Mouse (Mus musculus) hindbrain, embryonic 11.5 days (tissue): Measurements from ENCODE around the gene Abca3. TPM values are rescaled to one million over a fixed set of nuclear protein-coding genes. Genes with fewer than 3 reads are reported as not detected.
A peak's percentile ranks its signal among the peaks of the same experiment; 100 is the strongest.
"Not testable (repeated sequence)": the region's sequence is repeated elsewhere in the genome, so short reads cannot be mapped to it uniquely, and the experiment has no call there.

Experiments
- ATAC-seq: fragments of 200-750 bp; cut with Nextera tagmentation; 2 replicates; pipeline ENCODE4 v1.8.0; 2017; ENCODE audit warnings: mild to moderate bottlenecking, moderate TSS enrichment, moderate library complexity; ENCODE audit not compliant: low FRiP score
- DNase-seq: peaks from one replicate; pipeline ENCODE4 v3.0.0-alpha.2; 2015; ENCODE audit warnings: low spot score
- H3K27ac ChIP-seq: fragments of 300-500 bp; sonication (generic); 2 replicates; pipeline ENCODE4 v1.5.1; 2014; ENCODE audit warnings: mild to moderate bottlenecking, low read depth, low read length
- H3K27me3 ChIP-seq: fragments of 300-500 bp; sonication (generic); 2 replicates; pipeline ENCODE4 v1.6.1; 2014; ENCODE audit warnings: mild to moderate bottlenecking, low read length, moderate library complexity, mixed read lengths; ENCODE audit not compliant: control insufficient read depth, insufficient read depth
- H3K36me3 ChIP-seq: fragments of 300-500 bp; sonication (generic); 2 replicates; pipeline ENCODE4 v1.6.1; 2014; ENCODE audit warnings: mild to moderate bottlenecking, low read length, moderate library complexity, mixed read lengths; ENCODE audit not compliant: control insufficient read depth, insufficient read depth
- H3K4me1 ChIP-seq: fragments of 300-500 bp; sonication (generic); replicated peaks from 2 replicates; pipeline ENCODE4 v1.6.1; 2014; ENCODE audit warnings: low read length, mixed read lengths; ENCODE audit not compliant: control insufficient read depth, insufficient read depth
- H3K4me2 ChIP-seq: fragments of 300-500 bp; sonication (generic); replicated peaks from 2 replicates; pipeline ENCODE4 v1.6.1; 2014; ENCODE audit warnings: mild to moderate bottlenecking, low read depth, low read length
- H3K4me3 ChIP-seq: fragments of 300-500 bp; sonication (generic); 2 replicates; pipeline ENCODE4 v1.5.1; 2014; ENCODE audit warnings: low read depth, low read length
- H3K9ac ChIP-seq: fragments of 300-500 bp; sonication (generic); 2 replicates; pipeline ENCODE4 v1.6.1; 2014; ENCODE audit warnings: low read depth, low read length
- H3K9me3 ChIP-seq: fragments of 300-500 bp; sonication (generic); 2 replicates; pipeline ENCODE4 v1.6.1; 2016; ENCODE audit warnings: low read length; ENCODE audit not compliant: control insufficient read depth
- WGBS: fragments of 180-500 bp; shearing (Covaris S2); extraction: QIAGEN DNeasy Blood & Tissue Kit; methylation state at CpG from one replicate; pipeline ENCODE4 v1.1.7; 2014; 5-methylcytosine and 5-hydroxymethylcytosine counted together
- polyA plus RNA-seq: library from polyadenylated mRNA; unstranded; fragments of >200 nt; fragmentation: Nextera tagmentation; extraction: Ambion mirVana; gene quantifications from 2 replicates; pipeline ENCODE4 v1.2.1, GENCODE M21; 2014

Gene Abca3
- polyA plus RNA-seq, 1 experiment from 2014 or later = 14.1 TPM

DNA sequence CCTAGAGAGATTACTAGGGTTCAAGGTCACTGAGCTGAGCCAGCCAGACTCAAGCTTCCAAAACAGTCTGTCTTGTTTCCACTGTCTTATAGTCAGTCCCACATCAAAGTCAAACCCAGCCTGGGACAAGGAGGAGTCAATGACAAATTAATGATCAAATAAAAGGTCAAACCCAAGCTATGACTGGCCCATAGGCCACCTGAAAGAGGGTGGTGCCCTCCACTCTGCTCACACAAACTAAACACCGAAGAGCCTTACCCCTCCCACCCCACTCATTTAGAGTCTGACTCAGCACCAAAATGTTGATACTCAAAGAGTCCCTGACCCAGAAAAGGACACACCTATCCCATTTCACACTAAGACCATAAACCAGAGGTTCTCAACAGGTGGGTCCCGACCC lies 101.6 kb downstream of the Abca3 start:
- Histone ChIP-seq H3K4me2 (no peak overlapping the region), H3K36me3 (no peaks in the 10 kb centered on the region), H3K9me3 (no peaks in the 10 kb centered on the region), H3K4me3 (no peak overlapping the region), H3K27ac (no peak overlapping the region), H3K9ac (no peak overlapping the region), H3K4me1 (0 out of 2 replicates have a peak, but pooled peaks cover 2% of the 10 kb centered on the region), H3K27me3 (no peaks in the 10 kb centered on the region)
- DNase-seq (no peak), ATAC-seq (no peak)
- WGBS = 94% methylated on average over 2 of the region's 2 CpGs

DNA sequence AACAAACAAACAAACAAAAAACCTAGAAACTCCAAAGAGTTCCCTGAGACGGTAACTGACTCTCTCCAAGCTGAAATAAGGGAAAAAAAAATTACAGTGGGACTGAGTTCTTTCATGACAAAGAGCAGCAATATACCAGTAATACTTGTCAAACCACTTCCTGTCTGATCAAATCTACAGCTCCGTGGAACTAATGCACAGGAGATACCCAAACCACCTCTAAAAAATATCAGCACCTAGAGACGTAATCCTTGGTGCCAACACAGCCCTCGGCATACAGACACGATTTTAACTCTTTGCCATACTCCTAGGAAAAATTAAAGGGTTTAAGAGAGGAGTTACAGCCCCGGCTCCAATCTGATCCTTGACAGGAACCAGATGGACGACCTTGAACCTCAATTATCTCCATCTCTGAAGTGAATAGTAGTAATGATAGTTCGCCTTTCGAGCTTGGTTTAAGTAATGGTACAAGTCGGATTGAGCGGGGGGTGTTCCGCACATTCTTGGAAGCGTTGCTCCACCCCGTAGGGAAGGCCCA lies 102.5 kb downstream of the Abca3 start:
- 0 out of 2 replicates have a peak, but pooled peaks cover 2% of the 10 kb centered on the region for H3K4me1 ChIP-seq
- peak overlapping the region; percentile 90 for H3K9ac ChIP-seq
- H3K36me3 ChIP-seq = no peaks in the 10 kb centered on the region
- peak overlapping the region; percentile 90 for H3K4me3 ChIP-seq
- no peaks in the 10 kb centered on the region for H3K9me3 ChIP-seq
- ATAC-seq (no peak; the same call in 1 of the 2 replicates), DNase-seq (no peak)
- 13% methylated on average over 14 of the region's 14 CpGs for WGBS
- H3K27ac ChIP-seq = peak overlapping the region; percentile 86
- H3K27me3 ChIP-seq = no peaks in the 10 kb centered on the region
- peak overlapping the region; percentile 80 for H3K4me2 ChIP-seq

DNA sequence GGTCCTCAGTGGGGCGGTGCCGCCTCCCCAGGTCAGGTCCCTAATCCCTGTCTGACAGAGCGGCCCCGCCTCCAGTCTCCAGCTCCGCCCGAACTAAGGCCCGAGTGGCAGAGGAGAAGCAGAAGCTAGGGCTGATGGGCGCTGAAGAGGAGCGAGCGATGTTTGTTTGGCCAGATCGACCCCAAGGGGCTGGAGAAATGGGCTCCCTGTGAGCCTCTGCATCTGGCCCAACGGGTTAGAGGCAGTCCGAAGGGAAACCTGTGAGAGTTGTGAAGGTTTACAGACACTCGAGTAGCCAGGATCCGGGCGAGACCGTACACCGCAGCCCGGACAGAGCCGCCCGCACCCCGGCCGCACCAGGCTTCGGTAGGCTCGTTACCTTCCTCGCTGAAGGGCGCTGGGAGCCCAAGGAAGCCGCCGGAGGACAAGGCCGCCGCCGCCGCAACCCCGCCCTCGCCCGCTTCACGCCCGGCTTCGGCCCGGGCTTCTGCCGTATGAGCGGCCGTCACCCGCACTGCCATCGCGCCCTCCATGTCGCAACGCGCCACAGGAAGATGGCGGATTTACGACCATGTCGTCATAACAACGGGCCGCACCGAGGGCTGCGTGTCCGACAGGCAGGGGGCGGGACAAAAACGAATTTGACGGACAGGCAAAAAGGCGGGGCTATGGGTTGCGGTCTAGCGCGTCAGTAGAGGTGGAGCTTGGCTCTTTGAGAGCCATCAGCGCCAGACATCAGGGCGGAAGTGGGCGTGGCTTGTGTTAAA lies 103.2 kb downstream of the Abca3 start:
- peak overlapping the region; percentile 80 for H3K4me2 ChIP-seq
- peak overlapping the region; percentile 86 for H3K27ac ChIP-seq
- H3K27me3 ChIP-seq = no peaks in the 10 kb centered on the region
- H3K4me3 ChIP-seq = peak overlapping the region; percentile 90
- peak; percentile 99 for DNase-seq
- WGBS = under 1% methylated on average over 67 of the region's 67 CpGs
- peak overlapping the region; percentile 90 for H3K9ac ChIP-seq
- ATAC-seq = peak; percentile 93
- H3K36me3 ChIP-seq = no peaks in the 10 kb centered on the region
- H3K9me3 ChIP-seq = no peaks in the 10 kb centered on the region
- 0 out of 2 replicates have a peak, but pooled peaks cover 2% of the 10 kb centered on the region for H3K4me1 ChIP-seq

GRCm38 (mm10) chr17:24455523-24456206 lies 103.9 kb downstream of the Abca3 start:
- 52% methylated on average over 10 of the region's 10 CpGs for WGBS
- not testable (repeated sequence) for H3K27ac ChIP-seq, H3K9ac ChIP-seq, H3K36me3 ChIP-seq, H3K4me3 ChIP-seq, H3K27me3 ChIP-seq, H3K4me1 ChIP-seq, H3K4me2 ChIP-seq, DNase-seq, H3K9me3 ChIP-seq
- ATAC-seq = peak; percentile 9; the same call in 1 of the 2 replicates

Other genes with a start within 250 kb of the Abca3 start
- 46.5 and 61.7 TPM in 2 replicates for gene Pdpk1, start 201.0 kb upstream of the Abca3 start, polyA plus RNA-seq
- 31.1 and 33.1 TPM in 2 replicates for gene Amdhd2, start 188.2 kb upstream of the Abca3 start, polyA plus RNA-seq
- 499 and 514 TPM in 2 replicates for gene Atp6v0c, start 182.2 kb upstream of the Abca3 start, polyA plus RNA-seq
- gene Tbc1d24, start 146.4 kb upstream of the Abca3 start, polyA plus RNA-seq = 6.2 and 6.3 TPM in 2 replicates
- 4.4 and 5.0 TPM in 2 replicates for gene Ntn3, start 142.4 kb upstream of the Abca3 start, polyA plus RNA-seq
- 16.2 and 17.8 TPM in 2 replicates for gene Tedc2, start 131.1 kb upstream of the Abca3 start, polyA plus RNA-seq
- gene Ccnf, start 100.5 kb upstream of the Abca3 start, polyA plus RNA-seq = 63.6 and 71.7 TPM in 2 replicates
- not detected in 2 replicates for gene Abca17, start 882 bp upstream of the Abca3 start, polyA plus RNA-seq
- 360 and 364 TPM in 2 replicates for gene Rnps1, start 62.6 kb downstream of the Abca3 start, polyA plus RNA-seq
- 63.9 and 69.8 TPM in 2 replicates for gene Eci1, start 74.7 kb downstream of the Abca3 start, polyA plus RNA-seq
- gene Dnase1l2, start 91.2 kb downstream of the Abca3 start, polyA plus RNA-seq = 2.6 and 3.2 TPM in 2 replicates
- gene E4f1, start 118.4 kb downstream of the Abca3 start, polyA plus RNA-seq = 17.5 and 19.9 TPM in 2 replicates
- 60.1 and 64.6 TPM in 2 replicates for gene Pgp, start 118.4 kb downstream of the Abca3 start, polyA plus RNA-seq
- 0.86 and 1.8 TPM in 2 replicates for gene Bricd5, start 121.9 kb downstream of the Abca3 start, polyA plus RNA-seq
- gene Mlst8, start 127.1 kb downstream of the Abca3 start, polyA plus RNA-seq = 27.8 and 37.7 TPM in 2 replicates
- gene Caskin1, start 136.7 kb downstream of the Abca3 start, polyA plus RNA-seq = 6.4 and 9.2 TPM in 2 replicates
- gene Traf7, start 176.0 kb downstream of the Abca3 start, polyA plus RNA-seq = 65.8 and 71.1 TPM in 2 replicates
- 1.8 and 2.8 TPM in 2 replicates for gene Rab26, start 182.3 kb downstream of the Abca3 start, polyA plus RNA-seq
- 16.0 and 22.2 TPM in 2 replicates for gene Pkd1, start 197.9 kb downstream of the Abca3 start, polyA plus RNA-seq